Mouse (Mus musculus): ENCODE data around the gene Ccdc117.

Gene Ccdc117

DNA sequence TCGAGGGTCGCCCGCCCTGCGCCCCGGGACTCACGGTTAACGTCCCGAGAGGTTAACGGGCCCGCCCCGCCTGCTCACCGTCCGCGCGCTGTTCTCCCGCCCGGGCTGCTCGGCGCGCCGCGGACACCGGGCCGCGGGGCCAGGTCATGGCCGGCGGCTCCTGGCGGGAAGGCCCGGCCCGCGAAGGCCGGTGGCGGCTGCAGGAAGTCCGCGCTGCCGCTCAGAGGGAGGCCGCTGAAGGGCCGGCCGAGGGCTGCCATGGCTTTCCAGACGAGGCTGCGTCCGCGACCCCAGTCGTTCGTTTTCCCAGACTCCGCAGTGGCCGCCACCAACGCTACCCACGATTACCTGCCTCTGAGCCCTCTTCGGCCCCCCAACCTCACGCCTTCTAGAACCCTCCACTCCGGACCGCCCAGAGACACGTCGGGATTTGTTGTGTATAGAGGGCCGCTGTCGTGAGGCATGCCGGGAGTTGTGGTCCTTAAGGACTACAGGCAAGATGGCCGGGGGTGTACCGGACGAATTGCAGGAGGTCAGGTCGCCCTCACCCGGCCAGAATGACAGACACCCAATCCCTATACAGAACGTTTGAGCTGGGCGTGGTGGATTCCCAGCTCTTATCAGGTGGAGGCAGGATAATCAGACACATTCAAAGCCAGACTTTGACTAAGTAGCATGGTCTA is at the start of gene Ccdc117:
TSS of gene Ccdc117 (minus strand) at position 389 of the 683 bp plus-strand sequence.
- in situ Hi-C loops (cut with MboI; ENCODE audit: unreplicated experiment in 2 of 2): loop anchor here in 1 of 2 experiments (10.0 kb wide), 1 partner anchor 83 kb away; no protein-coding TSS in a partner anchor

DNA sequence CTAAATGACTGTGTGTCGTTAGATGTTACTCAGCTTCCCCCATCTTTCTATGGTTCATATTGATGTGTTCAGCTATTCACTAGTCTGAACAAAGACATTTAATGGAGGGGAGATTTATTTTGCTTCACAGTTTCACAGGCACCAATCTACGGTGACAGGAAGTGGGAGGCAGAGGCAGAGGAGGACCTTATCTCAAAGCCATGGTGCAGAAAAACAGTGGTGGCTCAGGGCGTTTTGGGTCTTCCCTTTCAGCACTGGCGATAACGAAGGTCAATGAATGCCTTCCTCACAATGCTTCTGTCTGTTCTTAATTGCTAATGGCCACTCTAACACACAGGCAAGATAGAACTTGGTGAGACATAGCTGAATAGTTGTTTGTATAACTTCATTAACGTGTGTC is 33.1 kb upstream of the Ccdc117 start:
- in situ Hi-C loops (cut with MboI; ENCODE audit: unreplicated experiment in 2 of 2): loop anchor here in 1 of 2 experiments (25.0 kb wide), 1 partner anchor 637 kb away; the partner anchor contains the start of genes A730071L15Rik and Nudcd3

DNA sequence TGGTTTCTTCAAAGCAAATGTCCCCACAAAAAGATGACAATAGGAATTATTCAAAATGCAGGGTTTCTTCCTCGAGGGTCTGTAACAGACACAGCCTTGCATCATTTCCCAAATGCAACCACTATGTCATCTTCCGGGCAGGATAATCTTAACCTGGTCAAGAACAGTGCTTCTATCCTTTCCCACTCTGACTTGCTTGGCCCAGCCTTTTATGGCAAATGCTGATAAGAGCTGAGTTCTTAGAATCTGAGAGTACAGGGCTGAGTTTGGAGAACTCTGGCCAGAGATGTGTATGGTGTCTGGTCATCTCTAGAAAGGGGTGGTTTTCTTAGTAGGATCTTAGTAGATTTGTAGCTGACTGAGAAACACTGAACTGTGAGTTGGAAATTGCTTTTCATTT is 31.8 kb upstream of the Ccdc117 start:
- in situ Hi-C loops (cut with MboI; ENCODE audit: unreplicated experiment in 2 of 2): no loop called here

DNA sequence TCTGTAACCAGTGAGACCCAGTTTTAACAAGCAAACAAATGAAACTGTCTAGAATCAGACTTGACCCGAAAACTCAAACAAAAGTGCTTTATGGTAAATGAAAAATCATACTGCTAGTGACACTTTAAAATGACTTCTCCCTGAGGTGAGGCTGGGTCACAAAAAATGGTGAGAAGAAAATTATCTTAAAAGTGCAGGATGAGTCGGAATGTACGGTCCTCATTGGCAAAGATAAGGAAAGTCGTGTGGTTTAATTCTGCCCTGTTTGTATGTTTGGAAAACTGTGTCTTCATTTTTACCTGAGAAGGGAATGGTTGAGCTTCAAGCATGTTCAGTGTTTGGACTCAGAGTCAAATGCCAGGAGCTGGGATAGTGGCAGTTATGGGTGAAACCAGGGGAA is 29.9 kb upstream of the Ccdc117 start:
- in situ Hi-C loops (cut with MboI; ENCODE audit: unreplicated experiment in 2 of 2): no loop called here

DNA sequence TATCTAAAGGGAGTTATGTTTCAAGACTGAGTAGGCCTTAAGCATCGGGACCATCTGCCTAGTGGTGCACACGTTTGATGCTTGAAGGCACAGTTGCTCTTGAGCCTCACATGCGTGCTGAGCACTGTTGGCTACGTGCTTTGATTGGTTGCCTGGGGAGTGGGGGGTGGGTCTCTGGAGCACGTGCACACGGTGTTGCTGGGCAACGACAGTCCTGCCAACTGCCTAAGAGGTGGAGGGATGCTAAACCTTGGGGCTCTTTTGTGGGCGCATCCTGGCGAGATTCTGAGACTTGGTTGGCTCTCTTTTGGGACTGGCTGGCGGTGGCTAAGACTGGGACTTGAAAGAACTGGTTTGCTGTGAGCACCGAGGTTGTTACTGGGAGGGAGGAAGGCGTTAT is 27.5 kb upstream of the Ccdc117 start, which contains the start of gene Ankrd36:
TSS of gene Ankrd36 (plus strand) at position 211 of the 400 bp plus-strand sequence.
- in situ Hi-C loops (cut with MboI; ENCODE audit: unreplicated experiment in 2 of 2): loop anchor here (5.0 to 10.0 kb wide), 2 partner anchors 33 to 45 kb away; no protein-coding TSS in a partner anchor

DNA sequence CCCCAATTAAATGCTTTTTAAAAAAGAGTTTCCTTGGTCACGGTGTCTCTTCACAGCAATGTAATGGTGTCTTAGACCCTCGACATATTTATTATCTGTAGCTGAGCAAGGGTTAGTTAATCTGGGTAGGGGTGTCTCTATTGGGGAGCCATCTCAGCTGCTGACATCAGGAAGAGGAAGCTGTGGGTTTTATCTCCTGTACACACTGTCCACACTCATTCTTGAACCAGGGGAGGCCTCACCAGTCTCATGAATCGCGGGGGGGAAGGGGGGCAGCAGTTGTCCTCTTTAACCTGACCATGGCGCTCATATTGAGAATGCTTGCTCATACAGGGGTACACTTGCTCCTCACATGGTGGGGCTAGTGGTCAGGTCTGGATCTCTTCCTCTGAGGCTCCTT is 26.1 kb upstream of the Ccdc117 start:
- in situ Hi-C loops (cut with MboI; ENCODE audit: unreplicated experiment in 2 of 2): loop anchor here (5.0 to 10.0 kb wide), 2 partner anchors 34 to 47 kb away; no protein-coding TSS in a partner anchor

DNA sequence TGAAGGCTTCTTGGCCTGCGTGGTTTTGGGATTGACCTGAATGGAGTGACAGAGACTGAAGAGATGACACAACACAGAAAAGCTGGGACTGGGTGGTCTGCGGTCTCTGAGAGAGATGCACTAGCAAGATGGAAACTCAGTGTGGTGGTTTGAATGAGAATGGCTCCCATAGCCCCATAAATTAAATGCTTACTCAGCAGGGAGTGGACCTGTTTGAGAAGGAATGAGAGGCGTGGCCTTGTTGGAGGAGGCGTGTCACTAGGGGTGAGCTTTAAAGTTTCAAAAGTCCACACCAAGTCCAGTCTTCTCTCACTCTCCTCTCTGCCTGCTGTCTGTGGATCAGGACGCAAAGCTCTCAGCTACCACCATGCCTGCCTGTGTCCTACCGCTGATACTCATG is 25.7 kb upstream of the Ccdc117 start:
- in situ Hi-C loops (cut with MboI; ENCODE audit: unreplicated experiment in 2 of 2): loop anchor here (5.0 to 10.0 kb wide), 2 partner anchors 35 to 47 kb away; no protein-coding TSS in a partner anchor

DNA sequence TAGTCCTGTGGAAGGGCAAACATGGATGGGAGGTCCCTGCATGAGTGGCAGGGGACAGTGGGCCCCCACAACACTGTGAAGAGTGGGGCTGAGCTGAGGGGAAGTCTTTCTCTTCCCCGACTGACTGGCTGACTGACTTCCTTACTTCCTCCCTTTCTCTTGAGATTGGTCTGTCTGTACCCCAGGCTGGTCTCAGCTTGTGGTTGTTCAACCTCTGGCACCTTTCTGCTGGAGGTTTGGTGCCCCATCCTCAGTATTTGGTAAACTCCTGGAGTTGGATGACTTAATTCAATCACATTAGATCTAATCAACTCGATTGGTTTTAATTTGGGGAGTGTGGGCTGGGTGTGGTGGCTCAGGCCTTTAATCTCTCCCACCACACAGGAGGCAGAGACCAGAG is 24.5 kb upstream of the Ccdc117 start:
- in situ Hi-C loops (cut with MboI; ENCODE audit: unreplicated experiment in 2 of 2): loop anchor here (5.0 to 10.0 kb wide), 2 partner anchors 36 to 48 kb away; no protein-coding TSS in a partner anchor

DNA sequence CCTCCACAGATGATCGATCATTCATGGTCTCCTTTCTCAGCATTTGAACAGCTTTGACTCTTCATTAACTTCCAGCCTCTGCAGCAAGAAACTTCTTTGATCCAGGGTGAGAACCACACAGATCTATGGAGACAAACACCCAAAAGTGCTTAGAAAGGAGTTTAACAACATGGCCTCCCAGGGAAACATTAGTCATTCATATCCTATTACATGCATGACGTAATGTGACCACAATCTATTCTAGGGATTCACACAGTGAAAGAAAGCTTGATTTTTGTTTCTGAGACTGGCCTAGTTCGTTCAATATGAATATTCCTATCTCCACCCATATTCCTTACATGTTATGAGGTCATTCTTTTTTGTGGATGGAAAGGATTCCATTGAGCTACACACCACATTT is 23.6 kb upstream of the Ccdc117 start:
- in situ Hi-C loops (cut with MboI; ENCODE audit: unreplicated experiment in 2 of 2): loop anchor here (5.0 to 10.0 kb wide), 2 partner anchors 37 to 49 kb away; no protein-coding TSS in a partner anchor

DNA sequence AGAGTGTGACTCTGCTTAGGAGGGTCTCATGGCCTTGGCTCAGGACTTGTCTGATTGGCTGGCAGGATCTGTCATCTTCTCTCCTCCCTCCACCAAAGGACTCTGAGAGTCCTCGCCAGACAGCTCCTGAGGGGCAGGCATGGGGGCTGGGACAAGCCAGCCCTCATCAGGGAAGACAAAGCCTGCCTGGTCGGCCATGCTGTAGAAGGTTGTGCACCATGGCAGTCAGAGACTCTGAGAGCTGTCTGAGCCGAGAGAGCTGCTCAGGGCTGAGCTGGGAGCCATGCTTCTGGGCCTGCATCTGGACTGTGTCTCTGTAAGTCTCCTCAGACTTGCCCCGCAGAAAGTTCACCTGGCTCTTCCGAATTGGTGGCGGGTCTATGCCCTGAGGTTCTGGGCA is 21.9 kb upstream of the Ccdc117 start:
- in situ Hi-C loops (cut with MboI; ENCODE audit: unreplicated experiment in 2 of 2): loop anchor here in 1 of 2 experiments (10.0 kb wide), 1 partner anchor 51 kb away; no protein-coding TSS in a partner anchor

DNA sequence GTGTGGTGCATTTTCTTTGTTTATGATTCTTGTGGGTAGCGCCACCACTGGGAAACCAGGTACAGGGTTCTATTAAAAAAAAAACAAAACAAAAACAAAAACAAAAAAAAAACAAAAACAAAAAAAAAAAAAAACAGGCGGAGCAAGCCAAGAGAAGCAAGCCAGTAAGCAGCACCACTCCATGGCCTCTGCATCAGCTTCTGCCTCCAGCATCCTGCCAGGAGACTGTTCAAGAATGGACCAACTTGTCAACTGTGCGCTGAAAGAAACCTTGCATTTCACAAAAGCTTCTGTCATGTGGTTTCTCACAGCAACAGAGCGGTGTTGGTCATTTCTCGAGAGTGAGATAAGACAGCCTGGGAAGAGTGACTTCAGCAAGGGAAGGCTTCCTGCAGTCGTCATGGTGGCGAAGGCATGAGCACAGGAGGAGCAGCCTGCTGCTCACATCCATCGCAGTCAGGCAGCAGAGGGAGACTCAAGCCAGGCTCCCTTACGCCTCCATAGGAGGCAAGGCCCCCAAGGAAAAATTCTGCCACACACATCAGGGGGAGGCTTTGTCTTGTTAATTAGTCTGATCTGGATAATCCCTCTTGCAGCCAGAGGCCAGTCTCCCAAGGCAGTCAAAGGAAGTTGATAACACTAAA is 20.8 kb upstream of the Ccdc117 start:
- in situ Hi-C loops (cut with MboI; ENCODE audit: unreplicated experiment in 2 of 2): loop anchor here in 1 of 2 experiments (10.0 kb wide), 1 partner anchor 52 kb away; no protein-coding TSS in a partner anchor

DNA sequence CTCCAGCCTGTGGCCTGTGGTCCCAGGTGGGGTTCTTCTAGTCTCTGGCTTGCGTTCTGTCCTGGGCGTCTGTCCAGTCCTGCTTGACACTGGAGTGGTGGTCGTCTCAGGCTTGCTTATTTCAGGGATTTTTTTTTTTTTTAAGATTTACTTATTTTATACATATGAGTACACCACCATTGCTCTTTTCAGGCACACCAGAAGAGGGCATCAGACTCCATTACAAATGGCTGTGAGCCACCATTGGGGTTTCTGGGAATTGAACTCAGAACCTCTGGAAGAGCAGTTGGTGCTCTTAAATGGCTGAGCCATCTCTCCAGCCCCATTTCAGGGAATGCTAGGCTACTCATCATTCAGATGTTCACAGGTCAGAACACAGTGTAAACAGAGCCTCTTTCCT is 18.3 kb upstream of the Ccdc117 start:
- in situ Hi-C loops (cut with MboI; ENCODE audit: unreplicated experiment in 2 of 2): loop anchor here in 1 of 2 experiments (10.0 kb wide), 1 partner anchor 55 kb away; no protein-coding TSS in a partner anchor

DNA sequence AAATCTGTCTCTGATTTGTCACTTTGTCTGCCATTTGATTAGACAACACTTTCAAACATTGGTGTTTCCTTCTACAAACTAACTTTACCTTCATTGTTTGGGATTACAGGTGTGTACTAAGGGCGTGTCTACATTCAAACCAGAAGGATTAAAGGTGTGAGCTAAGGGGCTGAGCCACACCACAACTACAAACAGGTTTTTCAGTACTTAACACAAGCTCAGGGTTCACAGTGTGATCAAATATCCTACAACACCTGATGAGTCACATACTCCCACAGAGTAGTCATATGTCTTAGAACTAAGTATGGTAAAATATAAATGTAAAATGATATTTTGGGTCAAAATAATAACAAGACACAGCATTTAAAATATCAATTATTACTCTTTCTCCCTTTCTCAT is 9.9 kb upstream of the Ccdc117 start:
- in situ Hi-C loops (cut with MboI; ENCODE audit: unreplicated experiment in 2 of 2): no loop called here

DNA sequence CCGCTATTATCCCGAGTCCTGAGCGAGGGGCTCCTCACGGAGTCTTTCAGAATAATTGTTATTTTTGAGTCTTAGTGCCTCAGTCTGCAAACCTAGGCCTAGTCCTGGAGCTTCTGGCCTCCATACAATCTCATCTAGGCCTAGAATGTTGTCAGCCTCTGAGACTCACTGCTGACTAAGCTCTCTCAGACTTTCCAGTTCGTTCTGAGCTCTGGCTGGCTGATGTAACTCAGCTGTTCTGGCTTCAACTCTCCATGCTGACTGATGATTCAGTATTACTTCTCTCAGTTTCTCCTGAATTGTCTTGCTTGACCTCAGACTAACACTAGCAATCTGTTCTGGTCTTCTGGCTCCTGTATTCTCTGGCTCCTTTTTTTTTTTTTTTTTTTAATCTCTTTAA is 9.4 kb upstream of the Ccdc117 start:
- in situ Hi-C loops (cut with MboI; ENCODE audit: unreplicated experiment in 2 of 2): no loop called here

DNA sequence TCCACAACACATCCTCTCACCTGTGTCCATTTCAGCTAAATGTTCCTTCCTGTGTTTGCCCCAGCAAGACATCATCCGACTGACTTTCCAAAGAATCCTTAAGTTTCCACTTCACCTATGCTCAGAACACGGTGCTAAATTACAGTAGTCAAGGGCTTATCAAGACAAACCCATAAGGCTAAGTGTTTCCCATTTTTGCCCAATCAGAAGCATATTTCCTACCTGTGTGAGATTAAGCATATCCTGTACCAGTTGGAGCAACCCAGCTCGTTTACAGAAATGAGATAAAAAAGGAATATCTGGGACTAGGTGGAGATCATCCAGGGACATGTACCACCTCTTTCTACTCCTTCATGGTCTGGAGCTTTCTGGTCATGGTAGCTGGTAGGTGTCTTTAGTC is 4.7 kb upstream of the Ccdc117 start:
- in situ Hi-C loops (cut with MboI; ENCODE audit: unreplicated experiment in 2 of 2): loop anchor here (5.0 to 10.0 kb wide), 2 partner anchors 78 to 81 kb away; no protein-coding TSS in a partner anchor

DNA sequence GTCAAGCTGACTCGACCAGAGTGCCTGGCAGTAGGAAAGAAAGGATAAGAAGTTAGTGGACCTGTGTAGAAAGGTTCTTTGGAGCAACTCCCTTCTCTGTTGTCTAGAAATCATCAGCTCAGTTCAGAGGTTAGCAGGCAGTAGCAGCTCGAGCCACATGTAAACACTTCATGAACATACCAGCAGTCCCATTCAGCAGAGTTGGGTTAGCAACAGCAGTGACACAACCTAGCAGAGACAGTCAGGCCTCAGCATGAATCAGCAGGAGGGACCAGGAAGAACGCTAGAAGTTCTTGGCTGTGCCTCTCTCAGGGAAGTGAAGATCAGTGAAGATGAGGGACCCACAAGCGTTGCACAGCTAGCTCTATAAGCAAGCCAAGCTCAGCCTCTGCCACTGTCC is 3.5 kb upstream of the Ccdc117 start:
- in situ Hi-C loops (cut with MboI; ENCODE audit: unreplicated experiment in 2 of 2): loop anchor here (5.0 to 10.0 kb wide), 2 partner anchors 79 to 82 kb away; no protein-coding TSS in a partner anchor

DNA sequence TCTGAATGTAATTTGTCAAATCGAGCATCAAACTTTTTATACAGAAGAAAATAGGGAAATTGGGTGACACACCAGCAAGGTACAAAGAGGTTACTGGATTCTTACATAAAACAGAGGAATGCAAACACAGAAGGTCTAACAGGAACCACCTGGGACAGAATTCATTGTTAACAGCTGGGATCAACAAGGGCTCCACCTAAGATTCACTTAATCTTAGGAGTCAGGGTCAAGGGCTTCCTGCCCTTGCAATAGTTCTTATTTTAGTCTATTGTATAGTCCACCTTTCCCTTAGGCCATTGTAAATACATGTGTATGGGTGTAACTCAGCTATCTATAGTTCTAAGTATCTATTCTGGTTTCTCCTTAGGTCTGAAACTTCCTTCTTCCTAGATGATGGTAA is 2.7 kb upstream of the Ccdc117 start:
- in situ Hi-C loops (cut with MboI; ENCODE audit: unreplicated experiment in 2 of 2): loop anchor here (5.0 to 10.0 kb wide), 2 partner anchors 80 to 83 kb away; no protein-coding TSS in a partner anchor

DNA sequence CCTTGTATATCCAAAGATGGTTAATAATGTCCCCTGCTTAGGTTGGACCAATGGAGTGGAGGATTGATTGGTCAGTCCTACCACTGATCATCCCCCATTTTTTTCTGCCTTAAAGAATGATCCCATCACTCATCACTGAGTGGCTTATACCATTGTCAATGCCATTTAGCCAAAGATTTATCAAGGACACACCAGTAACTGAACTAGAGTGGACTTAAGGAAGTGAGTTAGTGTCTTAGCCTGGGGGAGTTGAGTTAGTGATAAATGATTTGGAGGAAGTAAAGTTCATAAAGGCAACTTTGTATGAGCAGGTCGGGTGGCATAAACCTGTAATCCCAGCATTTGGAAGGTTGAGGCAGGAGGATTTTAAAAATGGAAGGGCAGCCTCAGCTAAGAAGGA is 1.3 kb upstream of the Ccdc117 start:
- in situ Hi-C loops (cut with MboI; ENCODE audit: unreplicated experiment in 2 of 2): loop anchor here in 1 of 2 experiments (10.0 kb wide), 1 partner anchor 82 kb away; no protein-coding TSS in a partner anchor

DNA sequence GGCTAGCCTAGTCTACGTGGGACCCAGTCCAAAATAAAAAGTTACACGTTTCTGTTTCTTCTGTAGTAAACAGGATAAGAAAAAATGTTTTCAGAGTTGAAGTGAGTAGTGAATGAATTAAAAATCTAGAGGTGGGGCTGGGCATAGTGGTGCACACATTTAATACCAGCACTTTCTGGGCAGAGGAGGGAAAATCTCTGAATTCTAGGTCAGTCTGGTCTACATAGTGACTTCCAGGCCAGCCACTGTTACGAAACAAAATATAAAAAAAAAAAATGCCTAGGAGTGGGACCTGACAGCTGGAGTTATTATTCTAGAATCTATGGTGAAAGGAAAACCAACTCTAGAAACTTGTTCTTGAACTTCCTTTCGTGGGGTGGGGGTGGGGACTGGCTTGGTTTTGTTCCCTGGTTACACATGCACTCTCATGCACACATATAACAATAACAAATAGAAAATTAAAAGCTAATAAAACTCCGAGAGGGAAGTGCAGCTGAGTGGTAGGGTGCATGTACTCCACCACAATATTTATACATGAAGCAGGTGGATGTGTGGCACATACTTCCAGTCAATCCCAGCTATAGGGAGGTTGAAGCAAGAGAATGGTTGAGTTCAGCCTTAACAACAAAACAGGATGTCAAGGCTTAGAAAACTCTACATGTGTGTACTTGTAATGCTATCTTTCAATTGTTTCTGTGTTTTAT is 647 bp upstream of the Ccdc117 start:
- in situ Hi-C loops (cut with MboI; ENCODE audit: unreplicated experiment in 2 of 2): loop anchor here in 1 of 2 experiments (10.0 kb wide), 1 partner anchor 82 kb away; no protein-coding TSS in a partner anchor

DNA sequence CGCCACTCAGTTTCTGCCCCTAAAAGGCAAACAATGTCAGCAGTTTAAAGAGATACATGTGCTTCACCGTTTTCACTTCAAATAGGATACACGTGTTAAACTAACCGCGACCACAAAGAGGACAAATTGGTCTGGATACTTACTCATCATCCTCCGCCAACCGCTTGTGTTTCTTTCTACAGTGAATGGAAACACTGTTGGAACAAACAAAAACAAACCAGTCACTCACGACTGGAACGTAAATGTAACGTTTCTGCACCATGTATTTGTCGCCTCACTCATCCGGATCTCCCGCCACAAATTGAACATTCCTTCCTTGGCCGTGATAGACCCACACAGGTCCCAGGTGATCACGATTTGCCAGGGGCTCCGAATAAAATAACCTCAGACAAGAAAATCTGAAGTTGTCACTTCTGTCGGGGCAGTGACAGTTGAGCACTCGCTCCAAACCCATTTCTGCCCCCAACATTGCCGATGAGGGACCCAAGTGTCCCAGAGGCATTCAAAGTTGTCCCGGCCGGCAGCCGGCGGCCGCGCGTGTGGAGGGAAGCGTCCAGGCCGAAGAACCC is 673 bp downstream of the Ccdc117 start:
- in situ Hi-C loops (cut with MboI; ENCODE audit: unreplicated experiment in 2 of 2): loop anchor here in 1 of 2 experiments (10.0 kb wide), 1 partner anchor 83 kb away; no protein-coding TSS in a partner anchor
